Mouse (Mus musculus): ENCODE measurements at regions not wholly inside any gene's neighbourhood (a gene's known extent, or its start where the extent isn't known, plus 50 kb on each side); places are given as distances from the start of the nearest gene placed in this dataset.
A peak's percentile ranks its signal among the peaks of the same experiment; 100 is the strongest.

DNA sequence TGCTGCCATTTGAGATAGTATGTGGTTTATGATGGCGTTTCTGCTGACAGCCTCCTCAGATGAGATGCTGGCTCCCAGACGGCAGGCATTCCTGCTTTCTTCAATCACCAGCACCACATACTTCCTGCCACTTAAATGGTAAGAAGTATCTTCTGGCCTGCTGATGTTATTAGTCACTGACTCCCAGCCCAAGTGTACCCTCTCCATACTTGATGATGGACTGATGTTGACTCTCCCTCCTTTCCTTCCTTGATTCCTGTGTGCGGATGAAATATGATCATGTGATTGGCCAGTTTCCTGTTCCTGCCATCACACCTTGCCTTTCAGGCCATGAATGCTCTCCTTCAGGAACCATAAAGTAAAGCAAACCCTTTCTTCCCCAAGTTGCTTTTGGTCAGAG lies 50.8 kb upstream of the Rpl10-ps3 start:
- no peak for DNase-seq

DNA sequence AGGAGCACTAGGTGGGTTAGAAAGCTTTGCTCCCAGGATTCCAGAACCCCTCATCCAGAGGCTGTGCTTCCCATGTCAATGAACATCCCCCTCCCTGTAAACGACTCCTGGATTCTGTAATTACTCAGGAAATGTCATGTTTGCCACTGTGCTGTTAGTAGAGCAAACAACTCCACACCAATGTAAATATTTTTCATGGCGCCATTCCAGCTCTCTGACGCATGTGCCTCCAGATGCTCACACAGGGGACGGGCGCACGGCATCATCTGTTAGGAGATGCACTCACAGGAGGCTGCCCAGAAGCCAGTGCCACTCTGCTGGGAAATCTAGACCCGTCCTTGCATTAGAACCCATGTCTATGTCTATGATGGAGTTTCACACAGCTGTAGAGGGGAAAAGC lies 51.3 kb upstream of the Rpl10-ps3 start:
- DNase-seq = no peak

DNA sequence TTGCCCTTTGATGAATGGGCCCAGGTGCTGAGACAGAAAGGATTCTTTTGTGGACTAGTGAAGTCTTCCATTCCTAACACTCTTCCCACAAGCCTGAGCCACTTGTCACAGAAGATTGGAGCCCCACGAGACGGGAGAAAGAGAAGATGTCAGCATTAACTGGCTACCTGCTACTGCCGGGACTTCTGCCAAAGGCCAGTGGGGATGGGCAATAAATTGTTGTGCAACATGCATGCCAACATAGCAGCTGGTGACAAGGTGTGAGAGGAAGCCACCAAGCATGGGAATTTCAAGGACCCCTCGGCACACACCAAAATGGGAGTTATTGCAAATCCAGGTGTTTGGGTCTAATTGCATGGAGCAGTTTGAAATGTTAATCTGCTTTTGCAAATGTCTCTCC lies 63.6 kb upstream of the Rpl10-ps3 start:
- no peak for DNase-seq

DNA sequence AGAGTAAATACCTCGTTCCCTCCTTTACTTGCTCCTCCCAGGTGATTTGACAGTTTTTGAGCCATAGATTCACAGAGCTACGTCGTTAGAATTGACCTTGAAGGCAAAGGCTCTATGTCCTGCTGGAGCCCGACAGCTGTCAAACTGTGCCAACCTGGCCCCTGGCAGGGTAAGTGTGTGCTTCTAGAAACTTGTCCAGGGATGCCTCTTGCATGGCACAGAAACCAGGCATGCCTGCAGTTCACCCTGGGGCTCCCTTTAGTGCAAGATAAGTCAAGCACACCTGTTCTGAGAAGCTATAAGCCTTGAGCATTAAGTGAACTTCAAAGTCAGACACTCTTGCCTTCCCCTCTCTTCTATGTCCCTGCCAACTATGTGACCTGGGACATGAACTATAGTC lies 64.1 kb upstream of the Rpl10-ps3 start:
- DNase-seq = no peak

DNA sequence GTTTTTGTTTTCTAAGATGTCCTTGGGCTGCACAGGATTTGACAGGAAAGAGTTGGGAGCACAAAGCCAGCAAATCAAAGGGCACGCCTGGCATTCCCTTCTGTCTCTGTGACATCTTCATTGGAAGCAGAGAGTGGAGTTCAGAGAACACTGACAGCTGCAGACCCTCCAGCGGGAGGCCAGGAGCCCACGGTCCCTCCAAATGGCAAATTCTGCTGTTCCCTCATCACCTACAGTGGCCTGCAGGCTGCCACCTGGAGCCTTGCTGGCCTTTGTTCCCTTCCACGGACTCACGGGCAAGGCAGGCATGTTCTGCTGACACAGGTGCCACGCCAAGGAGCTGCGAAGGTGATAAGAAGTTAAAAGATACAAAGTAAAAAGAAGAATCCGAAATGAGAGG lies 68.2 kb upstream of the Rpl10-ps3 start:
- no peak for DNase-seq

DNA sequence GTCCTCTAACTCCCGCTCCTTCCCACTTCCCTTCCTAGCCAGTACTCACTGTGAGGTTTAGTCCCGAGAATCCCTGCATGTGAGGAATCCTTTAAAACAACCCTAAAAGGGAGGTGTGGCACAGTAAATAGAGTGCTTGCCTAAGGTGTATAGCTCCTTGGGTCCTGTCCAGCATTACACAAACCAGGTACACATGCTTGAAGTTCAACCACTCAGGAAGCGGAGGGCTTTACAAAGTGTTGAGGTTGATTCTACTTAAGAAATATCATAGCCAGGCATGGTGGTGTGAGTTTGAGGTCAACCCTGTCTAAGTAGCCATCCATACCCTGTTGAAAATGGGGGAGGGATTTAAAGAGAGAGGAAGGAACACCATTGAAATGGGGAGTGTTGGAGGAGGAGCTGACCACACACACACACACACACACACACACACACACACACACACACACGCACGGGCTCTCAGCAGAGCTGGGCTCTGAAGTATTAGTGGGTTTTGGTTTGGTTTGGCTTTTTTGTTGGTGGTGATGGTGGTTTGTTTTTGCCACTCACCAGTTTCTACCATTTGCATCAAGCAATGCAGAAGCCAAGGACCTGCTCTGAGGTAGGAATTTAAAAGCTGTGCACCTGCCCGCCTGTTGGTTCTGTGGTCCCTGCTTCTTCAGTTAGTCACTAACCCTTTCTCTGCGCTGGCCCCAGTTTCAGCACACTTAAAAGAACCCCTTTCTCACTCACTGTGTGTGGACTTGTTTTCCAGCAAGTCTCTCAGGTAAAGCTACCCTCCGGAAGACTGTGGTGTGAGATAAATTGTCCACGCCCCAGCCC lies 69.0 kb upstream of the Rpl10-ps3 start:
- DNase-seq = no peak

DNA sequence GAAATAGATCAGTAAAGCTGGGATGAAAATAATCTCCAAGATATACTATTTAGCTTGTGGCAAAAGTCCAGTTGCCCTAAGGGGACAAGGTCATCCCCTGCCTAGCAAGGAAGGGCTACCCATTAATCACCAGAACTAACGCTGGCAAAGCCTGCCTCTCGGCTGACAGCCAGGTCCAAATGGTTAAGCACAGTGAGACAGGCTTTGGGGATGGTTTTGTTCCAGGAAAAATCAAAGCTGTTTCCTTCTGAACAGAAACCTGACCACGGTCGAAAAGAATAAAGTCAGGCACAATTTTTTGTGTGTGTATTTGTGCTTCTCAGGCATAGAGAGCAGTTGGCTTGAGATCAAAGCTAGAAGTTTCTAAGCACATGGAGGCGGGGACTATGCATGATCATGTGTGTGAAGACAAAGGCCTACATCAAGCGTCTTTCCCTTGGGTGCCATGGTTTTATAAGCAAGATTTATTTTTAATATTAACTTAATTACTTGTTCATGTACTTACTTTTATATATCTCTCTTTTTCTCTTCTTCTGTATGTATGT lies 70.1 kb upstream of the Rpl10-ps3 start:
- no peak for DNase-seq

DNA sequence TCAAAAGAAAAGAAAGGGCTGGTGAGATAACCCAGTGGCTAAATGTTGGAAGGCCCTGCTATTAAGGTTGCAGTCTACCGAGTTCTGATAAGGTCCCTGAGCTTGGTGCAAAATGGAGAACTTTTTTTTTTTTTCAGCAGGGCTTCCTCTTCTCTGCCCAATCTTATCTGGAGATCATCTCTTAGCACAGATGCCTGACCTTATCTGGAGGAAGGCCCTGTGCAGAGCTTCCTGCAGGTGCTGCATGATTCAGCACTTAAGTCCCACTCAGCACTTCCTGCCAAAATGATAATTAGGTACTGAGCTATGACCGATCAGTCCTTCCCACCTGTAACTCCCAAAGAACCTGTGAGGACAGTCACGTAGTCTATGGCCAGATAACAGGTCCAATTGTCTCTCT lies 71.9 kb upstream of the Rpl10-ps3 start:
- peak in 1 of 2 experiments; percentile 60 for DNase-seq

DNA sequence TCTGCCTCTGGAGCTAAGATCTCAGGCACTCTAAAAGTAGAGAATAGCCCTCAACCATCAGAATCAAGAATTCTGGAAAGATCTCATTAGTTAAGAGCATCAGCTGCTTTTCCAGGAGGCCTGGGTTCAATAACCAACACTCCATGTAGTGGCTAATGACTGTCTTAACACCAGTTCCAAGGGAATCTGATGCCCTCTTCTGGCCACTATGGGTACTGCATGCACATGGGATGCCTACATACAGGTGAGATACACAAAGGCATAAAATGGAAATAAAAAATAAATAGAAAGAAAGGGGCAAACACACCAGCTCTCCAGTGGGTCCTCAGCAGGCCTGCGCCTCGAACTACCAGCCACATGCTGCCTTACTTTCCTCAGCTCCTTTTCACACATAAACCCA lies 73.3 kb upstream of the Plet1 start:
- no peak for DNase-seq

DNA sequence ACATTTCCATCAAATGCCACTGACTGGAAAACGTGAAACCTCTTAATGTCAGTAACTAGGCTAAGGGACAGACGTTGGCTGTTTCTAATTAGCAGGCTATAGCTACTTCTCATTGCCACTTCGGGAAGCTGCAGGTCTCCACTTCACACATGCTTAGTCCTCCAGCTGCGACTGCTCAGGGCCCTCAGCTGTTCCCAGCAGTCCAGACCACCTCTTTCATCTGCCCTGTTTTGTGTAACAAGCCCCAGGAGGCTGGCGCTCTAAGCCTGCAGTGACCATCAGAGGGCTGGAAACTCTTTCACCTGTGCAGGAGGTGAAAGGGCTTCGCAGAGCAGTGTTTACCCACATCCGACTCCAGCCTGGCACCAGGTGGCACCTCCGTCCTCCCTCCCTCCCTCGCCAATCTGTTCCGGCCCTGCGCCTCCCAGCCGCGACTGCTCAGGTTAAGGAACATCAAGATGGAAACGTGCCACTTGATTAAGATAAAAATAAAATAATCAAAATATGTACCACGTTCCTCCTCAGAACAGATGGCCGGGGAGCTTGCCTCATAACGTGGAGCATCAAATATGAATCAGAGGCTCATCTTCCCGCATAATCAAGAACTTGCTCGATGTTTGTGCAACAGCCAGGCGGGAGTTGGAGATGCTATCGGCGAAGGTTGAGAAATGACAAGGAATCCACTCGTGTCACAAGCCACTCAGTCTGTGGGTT lies 72.6 kb upstream of the Plet1 start:
- DNase-seq = no peak

DNA sequence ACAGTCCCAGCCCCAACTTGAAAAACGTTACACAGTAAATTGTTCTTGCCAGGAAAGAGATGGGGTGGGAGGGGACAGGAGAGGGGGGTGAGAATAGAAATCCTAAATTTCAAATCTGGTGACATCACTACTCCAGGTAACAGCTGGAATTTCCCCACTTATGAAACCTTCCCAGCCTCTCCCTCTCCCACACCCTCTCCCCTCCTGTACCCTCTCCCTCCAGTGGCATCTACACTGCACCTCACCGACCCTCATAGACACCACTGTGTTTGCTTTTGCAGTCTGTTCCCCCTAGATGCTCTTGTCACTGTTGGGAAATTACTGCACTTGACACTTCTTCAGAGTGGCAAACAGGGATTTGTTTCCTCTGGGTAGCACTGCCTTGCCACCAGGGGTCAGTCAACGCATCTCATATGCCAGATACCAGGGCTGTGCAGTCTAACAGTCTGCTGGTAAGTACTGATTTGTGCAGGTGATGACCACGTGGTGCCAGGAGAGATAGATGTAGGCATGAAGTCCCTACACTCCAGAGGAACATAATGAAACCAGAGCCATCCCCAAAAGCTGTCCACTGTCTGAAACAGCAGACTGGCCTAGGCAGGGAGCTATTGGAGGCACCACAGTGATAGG lies 68.3 kb upstream of the Plet1 start:
- DNase-seq = no peak

DNA sequence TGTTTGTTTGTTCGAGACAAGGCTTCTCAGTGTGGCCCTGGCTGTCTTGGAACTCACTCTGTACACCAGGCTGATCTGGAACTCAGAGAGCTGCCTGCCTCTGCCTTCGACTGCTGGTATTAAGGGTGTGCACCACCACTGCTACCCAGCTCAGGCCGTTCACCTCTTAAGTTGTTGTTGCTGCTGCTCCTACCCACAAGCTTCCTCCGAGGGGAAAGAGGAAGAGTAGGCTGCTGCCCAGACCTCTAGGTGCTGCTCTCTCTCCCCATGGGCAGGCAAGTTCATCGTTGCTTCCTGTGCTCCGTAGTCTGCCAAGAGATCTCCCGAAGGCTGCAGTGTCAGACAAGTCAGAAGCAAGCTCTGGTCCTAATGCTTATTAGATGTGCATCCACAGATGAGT lies 64.2 kb upstream of the Plet1 start:
- no peak for DNase-seq

DNA sequence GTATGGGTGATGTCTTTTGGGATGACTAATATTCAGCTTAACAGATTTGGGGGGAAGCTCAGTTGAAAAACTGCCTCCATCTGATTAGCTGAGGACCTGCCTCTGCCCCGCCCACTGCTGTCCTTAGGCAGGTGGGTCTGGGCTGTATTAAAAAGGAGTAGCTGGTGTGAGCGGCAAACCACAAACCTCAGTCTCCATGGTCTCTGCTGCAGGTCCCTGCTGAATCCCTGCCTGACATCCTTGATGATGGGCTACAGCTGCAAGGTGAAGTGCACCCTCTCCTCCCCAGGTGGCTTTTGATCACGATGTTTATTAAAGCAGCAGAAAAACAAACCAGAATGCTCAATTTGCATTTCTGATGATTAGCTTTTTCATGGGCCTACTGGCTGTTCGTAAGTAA lies 60.8 kb upstream of the Plet1 start:
- no peak for DNase-seq

DNA sequence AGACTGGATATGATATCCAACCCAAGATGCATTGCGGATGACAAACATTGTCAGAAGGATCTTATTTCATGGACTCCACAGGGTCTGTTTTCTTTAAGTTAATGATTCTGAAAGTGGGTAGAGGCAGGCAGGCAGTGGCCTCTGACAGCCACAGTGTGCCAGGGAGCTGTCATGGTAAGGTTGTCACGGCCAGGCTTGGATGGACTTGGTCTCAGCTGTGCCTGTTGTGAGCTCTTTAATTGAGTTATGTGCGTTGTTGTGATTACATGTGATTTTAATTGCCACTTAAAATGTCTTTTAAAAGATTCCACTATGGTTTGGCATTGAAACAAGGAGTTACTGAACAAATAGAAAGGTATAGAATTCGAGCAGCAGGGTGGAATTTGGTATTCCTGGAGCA lies 60.3 kb upstream of the Plet1 start:
- DNase-seq = no peak

DNA sequence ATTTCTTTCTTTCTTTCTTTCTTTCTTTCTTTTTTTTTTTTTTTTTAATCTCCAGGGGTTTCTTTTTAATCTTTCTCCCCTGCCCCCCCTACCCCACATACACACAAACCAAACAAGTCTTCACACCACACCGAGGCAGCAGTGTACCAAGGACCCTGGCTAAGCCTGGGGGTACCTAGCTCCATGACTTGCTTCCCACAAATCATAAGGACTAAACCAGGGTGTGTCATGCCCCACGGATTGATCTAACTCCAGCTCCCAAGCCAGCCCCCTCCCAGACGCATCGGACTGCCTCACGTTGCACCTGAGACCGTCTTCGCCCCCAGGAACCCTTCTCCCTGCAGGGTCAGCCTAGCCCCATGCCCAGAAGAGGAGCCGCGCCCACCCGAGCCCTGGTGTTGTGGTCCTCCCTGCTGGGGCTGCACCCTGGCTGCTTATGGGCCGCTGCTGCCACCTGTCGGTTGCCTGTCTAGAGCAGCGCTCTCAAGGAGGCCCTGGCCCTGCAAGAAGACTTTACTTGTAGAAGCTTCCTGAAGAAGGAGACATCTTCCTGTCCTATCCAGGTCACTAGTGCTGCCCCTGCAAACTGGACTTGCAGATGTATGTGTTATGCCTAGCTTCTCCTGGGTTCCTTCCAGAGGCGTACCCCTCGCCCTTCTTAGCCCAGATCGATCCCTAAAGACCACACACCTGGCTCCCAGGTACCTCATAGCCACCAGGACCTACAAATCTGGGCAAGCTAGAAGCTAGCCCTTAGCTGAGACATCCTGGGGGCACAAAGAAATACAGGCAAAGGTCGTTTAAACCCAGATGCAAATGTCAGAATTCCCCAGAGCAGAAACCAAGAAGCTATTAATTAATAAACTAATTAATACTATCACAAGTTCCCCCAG lies 56.2 kb upstream of the Plet1 start:
- peak; percentile 59 to 61 for DNase-seq

DNA sequence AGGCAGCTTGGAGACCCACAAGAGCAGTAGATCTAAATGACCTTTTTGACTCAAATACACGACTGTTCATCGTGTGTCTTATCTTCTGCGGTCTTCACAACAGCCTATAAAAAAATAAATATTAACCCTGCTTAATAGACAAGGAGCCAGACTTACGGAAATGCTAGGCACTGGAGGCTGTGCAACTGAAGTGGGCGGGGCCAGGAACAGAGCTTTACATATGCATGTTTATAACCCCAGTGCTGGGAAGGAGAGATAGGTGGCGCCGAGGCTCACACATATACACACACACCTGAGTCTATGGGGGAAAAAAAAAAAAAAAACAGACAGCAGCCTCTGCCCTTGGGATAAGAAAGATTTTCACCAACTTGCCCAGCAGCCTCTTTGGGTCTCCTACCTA lies 55.6 kb upstream of the Plet1 start:
- no peak for DNase-seq

DNA sequence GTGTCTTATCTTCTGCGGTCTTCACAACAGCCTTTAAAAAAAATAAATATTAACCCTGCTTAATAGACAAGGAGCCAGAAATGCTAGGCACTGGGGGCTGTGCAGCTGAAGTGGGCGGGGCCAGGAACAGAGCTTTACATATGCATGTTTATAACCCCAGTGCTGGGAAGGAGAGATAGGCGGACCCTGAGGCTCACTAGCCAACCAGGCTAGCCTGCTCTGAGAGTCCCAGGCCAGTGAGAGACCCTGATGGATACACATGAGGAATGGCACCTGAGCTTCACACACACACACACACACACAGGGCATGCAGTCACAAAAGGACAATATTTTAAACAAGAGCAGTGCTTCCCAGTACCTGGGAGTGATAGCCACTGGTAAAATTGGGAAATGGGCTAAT lies 54.1 kb upstream of the Plet1 start:
- no peak for DNase-seq

DNA sequence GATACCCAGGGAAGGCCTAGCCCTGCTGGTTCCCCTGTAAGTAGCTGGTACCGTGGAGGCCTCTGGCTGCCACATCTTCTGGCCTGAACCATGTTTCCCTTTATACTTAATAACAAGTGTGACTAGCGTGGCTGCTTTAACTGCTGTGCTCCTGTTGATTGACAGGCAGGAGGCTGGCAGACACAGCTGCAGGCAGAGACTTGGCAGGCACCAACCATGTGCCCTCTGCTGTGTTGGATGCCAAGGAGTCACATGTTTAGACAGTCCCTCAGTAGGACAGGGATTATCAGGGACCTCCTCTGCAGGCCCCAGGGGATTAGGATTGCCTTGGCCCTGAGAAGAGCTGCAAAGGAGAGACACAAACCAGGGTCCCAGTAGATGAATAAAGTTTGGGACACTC lies 53.6 kb upstream of the Plet1 start:
- DNase-seq = no peak

DNA sequence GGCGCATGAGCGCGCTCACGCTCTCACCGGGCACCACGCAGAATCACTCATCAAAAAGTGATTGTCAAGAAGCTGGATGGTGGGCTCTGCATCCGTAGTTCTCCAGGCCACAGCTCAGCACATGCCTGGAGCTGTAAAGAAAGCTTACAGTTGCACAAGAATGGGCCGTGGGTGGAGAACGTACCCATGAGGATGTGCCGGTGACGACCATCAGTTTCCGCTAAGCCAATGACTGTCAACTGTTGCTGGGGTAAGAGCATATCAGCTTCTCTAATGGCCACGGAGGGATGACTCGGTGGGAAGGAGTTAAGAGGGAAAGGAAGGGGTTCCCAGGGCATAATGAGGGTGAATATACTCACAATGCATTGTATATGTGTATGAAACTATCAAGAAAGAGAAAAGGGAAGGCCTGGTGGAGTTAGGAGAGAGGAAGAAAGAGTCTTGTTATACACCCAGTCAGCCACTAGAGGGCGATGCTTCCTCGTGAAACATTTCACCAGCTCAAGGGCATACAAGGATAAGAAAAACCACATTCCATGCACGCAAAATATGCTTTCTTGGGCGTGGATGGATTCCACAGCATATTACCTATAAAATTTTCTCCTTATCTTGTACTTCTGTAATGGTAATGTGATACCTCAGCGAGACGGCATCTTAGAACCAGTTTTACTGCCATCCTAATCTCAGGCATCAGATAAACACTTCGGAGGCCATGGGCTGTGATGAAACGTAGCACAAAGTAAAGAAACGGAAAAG lies 50.4 kb upstream of the Plet1 start:
- DNase-seq = no peak
